Mouse (Mus musculus): Measurements from ENCODE around the gene Neurod2.

DNA sequence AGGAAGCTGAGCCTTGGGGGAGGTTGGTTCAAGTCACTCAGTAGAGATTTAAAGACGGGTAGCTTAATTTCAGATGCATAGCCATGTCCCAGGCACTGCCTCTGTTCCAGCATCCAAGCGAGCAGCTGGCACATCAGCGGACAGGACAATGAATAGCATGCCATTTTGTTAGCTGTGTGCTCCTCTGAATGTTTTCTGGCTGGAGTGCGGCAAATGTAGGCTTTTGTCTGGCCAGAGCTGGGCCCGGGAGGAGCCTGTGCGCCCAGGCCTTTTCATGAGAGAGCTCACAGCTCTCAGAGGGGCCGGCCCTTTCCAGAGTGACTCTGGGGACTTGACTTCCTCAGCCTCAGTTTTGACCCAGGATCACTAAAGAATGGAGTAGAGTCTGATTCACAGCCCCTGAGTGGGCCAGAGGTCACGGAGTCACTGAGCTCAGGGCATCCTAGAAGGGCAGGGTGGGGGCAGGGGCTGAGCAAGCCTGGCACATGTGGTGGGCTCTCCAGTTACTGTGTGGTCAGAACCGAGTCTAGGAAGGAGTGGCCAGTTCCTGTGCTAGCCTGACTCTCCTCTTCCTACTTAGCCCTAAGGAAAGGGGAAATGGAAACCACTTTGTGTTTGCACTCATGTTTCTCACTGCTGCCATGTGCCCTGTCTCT is 31.5 kb upstream of the Neurod2 start:
- no peak for TF ChIP-seq EP300 (IDR thresholded peaks at IDR 0.05; ENCODE audit: insufficient read depth, low read depth, low read length)
- no peak for TF ChIP-seq CTCF (IDR thresholded peaks at IDR 0.05)

Measured in heart, adult 2 months (tissue).